Mouse (Mus musculus) CD8-positive naive resting alpha-beta T cell, adult 57 days (primary cell): ENCODE data around the gene Ccr2. TPM values are rescaled to one million over a fixed set of nuclear protein-coding genes. Genes with fewer than 3 reads are reported as not detected.

Source experiments
- total RNA-seq: library from RNA; stranded (reverse); gene quantifications from one replicate; pipeline ENCODE4 v1.2.4, GENCODE M21; 2023

The Ccr2 gene
- 1.0 TPM for total RNA-seq

GRCm38 (mm10) chr9:124101723-124102122 is at the start of gene Ccr2:
TSS of gene Ccr2 (plus strand) at chr9:124101950.

GRCm38 (mm10) chr9:124121387-124122184 is 19.8 kb downstream of the Ccr2 start, which contains the start of gene Ccr5:
TSS of gene Ccr5 (plus strand) at chr9:124121543.

Other genes with a start within 250 kb of the Ccr2 start
- 0.34 TPM for gene Xcr1, start 239.9 kb upstream of the Ccr2 start, total RNA-seq
- gene Ccr1, start 133.3 kb upstream of the Ccr2 start, total RNA-seq = 0.46 TPM
- gene Ccr1l1, start 123.5 kb upstream of the Ccr2 start, total RNA-seq = not detected
- 0.46 TPM for gene Ccr3, start 80.0 kb upstream of the Ccr2 start, total RNA-seq
- gene Ccr5, start 19.6 kb downstream of the Ccr2 start, total RNA-seq = 8.1 TPM
- gene 2010315B03Rik, start 210.7 kb downstream of the Ccr2 start, total RNA-seq = 13.5 TPM